Comparison of ENCODE assay signal across 23 mouse cellular contexts in genomic region chr5:91565458-91565857, GRCm38 (mm10). TPM values are rescaled to one million over a fixed set of nuclear protein-coding genes. Genes with fewer than 3 reads are reported as not detected.
DNase-seq lines count a peak whose midpoint lies in the region; ATAC-seq and TF ChIP-seq lines count a peak whose summit lies in the region.
"Had no signal": no experiment of that assay in that cellular context is flagged by ENCODE, and none has a peak within 500 bp of the region (broad histone marks: within the 10 kb centered on the region; RNA-seq: fewer than 3 reads in every experiment).

No protein-coding gene starts in this region.

- H3ac ChIP-seq in C2C12 (ENCODE audit: control insufficient read depth, insufficient read length, low read depth): no peak overlapping the region

- ATAC-seq in heart, embryonic 13.5 days (ENCODE audit: extremely low read depth, insufficient number of reproducible peaks, low FRiP score, low TSS enrichment): no peak
- ATAC-seq: forebrain, embryonic 13.5 days; intestine, postnatal 0 days; liver, postnatal 0 days; midbrain, embryonic 16.5 days had no signal

- H3K9ac ChIP-seq in heart, embryonic 13.5 days: no peak overlapping the region
- H3K9ac ChIP-seq: forebrain, embryonic 13.5 days; hindbrain, embryonic 14.5 days; limb, embryonic 12.5 days; liver, postnatal 0 days had no signal

- TF ChIP-seq CTCF in C2C12 (IDR thresholded peaks at IDR 0.05; ENCODE audit: control insufficient read depth, insufficient read depth, insufficient read length): no peak

- 58% methylated on average over 3 of the region's 3 CpGs for WGBS in heart, embryonic 13.5 days

- H3K27me3 ChIP-seq in heart, embryonic 13.5 days (replicated peaks): no peaks in the 10 kb centered on the region
- no peaks in the 10 kb centered on the region for H3K27me3 ChIP-seq in C2C12 (ENCODE audit: control insufficient read depth, insufficient read depth, insufficient read length)
- H3K27me3 ChIP-seq: forebrain, embryonic 13.5 days; limb, embryonic 12.5 days had no signal

- H3K4me3 ChIP-seq in heart, embryonic 13.5 days: no peak overlapping the region
- H3K4me3 ChIP-seq in C2C12 (ENCODE audit: insufficient read depth, poor library complexity, severe bottlenecking): no peak overlapping the region
- H3K4me3 ChIP-seq: forebrain, embryonic 13.5 days; limb, embryonic 12.5 days had no signal

- no peak overlapping the region for H3K4me2 ChIP-seq in heart, embryonic 13.5 days
- H3K4me2 ChIP-seq: forebrain, embryonic 13.5 days; hindbrain, embryonic 14.5 days; limb, embryonic 12.5 days; liver, embryonic 11.5 days; midbrain, embryonic 11.5 days had no signal

- 0 out of 2 replicates have a peak, but pooled peaks cover 4% of the 10 kb centered on the region for H3K9me3 ChIP-seq in heart, embryonic 13.5 days
- H3K9me3 ChIP-seq: forebrain, embryonic 13.5 days; G1E had no signal

- H3K79me3 ChIP-seq in C2C12 (ENCODE audit: low read depth): no peaks in the 10 kb centered on the region

- H3K27ac ChIP-seq in heart, embryonic 13.5 days (replicated peaks): peak overlapping the region; percentile 87
- H3K27ac ChIP-seq: forebrain, embryonic 13.5 days; hindbrain, embryonic 14.5 days; limb, embryonic 12.5 days had no signal

- DNase-seq in adrenal gland, postnatal 36 days: peak; percentile 27 to 53
- DNase-seq in adrenal gland, postnatal 10 days: no peak
- DNase-seq in heart, postnatal 25 days (ENCODE audit: low spot score): no peak
- DNase-seq in 3134 (ENCODE audit: extremely low read depth, insufficient read length, low spot score): peak; percentile 7
- DNase-seq in urinary bladder, adult 2 months (ENCODE audit: low spot score): no peak
- no peak for DNase-seq in liver
- DNase-seq: cerebellum, adult 8-10 months; cerebellum, postnatal 25 days; gastrocnemius, postnatal 10 days; kidney, postnatal 25 days; liver, postnatal 0 days; lung, postnatal 36 days; thymus, postnatal 4 days had no signal

- H3K79me2 ChIP-seq in C2C12 (ENCODE audit: control insufficient read depth, insufficient read depth): no peaks in the 10 kb centered on the region

- intact Hi-C loops in heart, postnatal 25 days (cut with DNase I): no loop called here

- H3K36me3 ChIP-seq in heart, embryonic 13.5 days: no peaks in the 10 kb centered on the region
- H3K36me3 ChIP-seq in C2C12 (ENCODE audit: control insufficient read depth, insufficient read depth): no peaks in the 10 kb centered on the region
- H3K36me3 ChIP-seq: limb, embryonic 12.5 days had no signal

- H3K4me1 ChIP-seq in heart, embryonic 13.5 days: peaks cover 60% of the 10 kb centered on the region
- H3K4me1 ChIP-seq: forebrain, embryonic 13.5 days had no signal

TF ChIP-seq in C2C12, 6 proteins besides CTCF, POLR2A, EP300 and RAD21:
- TF ChIP-seq CEBPB (IDR thresholded peaks at IDR 0.05; ENCODE audit: low read depth): peak; percentile 68
- TF ChIP-seq MAX (IDR thresholded peaks at IDR 0.05): no peak

RNA-seq across cellular contexts. Expression of gene Parm1, which starts 48.0 kb away (rescaled TPM):
- 100 to 1,000 TPM; 113 to 127 TPM for total RNA-seq in adrenal gland, postnatal 36 days (2021)
- 10 to 100 TPM; 31.8 to 35.7 TPM for total RNA-seq in adrenal gland, postnatal 10 days (2021)
- polyA plus RNA-seq in heart, embryonic 13.5 days (2015; fragmentation: Nextera tagmentation; extraction: Ambion mirVana): 30.4 and 35.1 TPM in 2 replicates
- 10 to 100 TPM; 46.4 to 47.0 TPM for total RNA-seq in heart, postnatal 25 days (2021)
- 0.29 TPM for polyA plus RNA-seq in C2C12 (2012; fragmentation: generic; extraction: Trizol)
- 36.5 and 54.4 TPM in 2 replicates for polyA plus RNA-seq in urinary bladder, adult 2 months (2012; rRNA removed)

Comparison
In these comparisons a context has a peak if more than half of its experiments do, and no peak if none do; other contexts are left out.
1. DNase-seq: peak in adrenal gland, postnatal 36 days (2 of 2) and 3134 (single experiment); none in adrenal gland, postnatal 10 days (single experiment), heart, postnatal 25 days (single experiment), urinary bladder, adult 2 months (single experiment) and liver (single experiment).